Mouse (Mus musculus) megakaryocyte, embryonic 14.5 days (primary cell): Measurements from ENCODE around the gene Ctrc. TPM values are rescaled to one million over a fixed set of nuclear protein-coding genes. Genes with fewer than 3 reads are reported as not detected.

Source experiments
- H3K27me3 ChIP-seq: replicated peaks from 2 replicates; pipeline ENCODE3; 2012; ENCODE audit warnings: inconsistent platforms
- H3K36me3 ChIP-seq: replicated peaks from 2 replicates; pipeline ENCODE3; 2012; ENCODE audit warnings: low read length, inconsistent platforms, mixed read lengths
- H3K4me1 ChIP-seq: 2 replicates; pipeline ENCODE4 v1.6.1; 2012; ENCODE audit warnings: inconsistent platforms
- H3K4me3 ChIP-seq: replicated peaks from 2 replicates; pipeline ENCODE3; 2012; ENCODE audit warnings: moderate library complexity, mild to moderate bottlenecking, inconsistent platforms
- H3K9me3 ChIP-seq: 2 replicates; pipeline ENCODE4 v1.6.1; 2012; ENCODE audit warnings: inconsistent platforms
- FLI1 ChIP-seq: IDR thresholded peaks from 2 replicates; pipeline ENCODE4 v1.6.1; 2012; ENCODE audit warnings: low read length, inconsistent platforms, mixed read lengths
- GATA1 ChIP-seq: IDR thresholded peaks from 3 replicates; pipeline ENCODE4 v1.6.1; 2012; ENCODE audit warnings: mixed read lengths, low read length, inconsistent platforms, borderline replicate concordance
- polyA plus RNA-seq: library from polyadenylated mRNA; stranded (reverse); fragments of >175 nt; gene quantifications from 2 replicates; pipeline ENCODE4 v1.2.3, GENCODE M21; 2012; ENCODE audit warnings: low replicate concordance; ENCODE audit not compliant: insufficient read depth

Gene Ctrc
- not detected in 2 replicates for polyA plus RNA-seq

DNA sequence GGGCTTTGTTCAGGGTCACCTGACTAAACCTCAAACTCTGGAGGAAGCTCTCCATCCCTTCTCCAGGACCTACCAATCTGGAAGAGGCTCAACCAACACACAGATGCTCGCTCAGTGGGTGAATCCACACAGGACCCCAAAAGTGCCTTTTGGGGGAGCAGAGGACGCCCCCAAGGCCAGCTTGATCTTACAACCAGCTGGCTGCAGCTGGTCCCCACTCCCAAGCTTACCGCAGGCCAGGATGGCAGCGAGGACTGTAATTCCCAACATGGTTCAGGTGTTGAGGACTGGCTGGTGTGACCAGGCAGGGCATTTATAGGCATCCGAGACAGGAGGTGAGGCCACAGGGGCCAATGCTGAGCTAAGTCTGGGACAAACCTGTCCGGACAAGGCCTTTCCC is at the start of gene Ctrc:
Gene Ctrc, minus strand, starts transcription at position 361 of the 400 bp plus-strand sequence.
- Histone ChIP-seq H3K36me3 (no peaks in the 10 kb centered on the region), H3K4me1 (peaks cover 3% of the 10 kb centered on the region; the same call in 1 of the 2 replicates), H3K4me3 (no peak within 1 kb of the TSS), H3K27me3 (peaks cover 37% of the 10 kb centered on the region), H3K9me3 (no peaks in the 10 kb centered on the region)
- TF ChIP-seq GATA1 (no peak), FLI1 (no peak)

DNA sequence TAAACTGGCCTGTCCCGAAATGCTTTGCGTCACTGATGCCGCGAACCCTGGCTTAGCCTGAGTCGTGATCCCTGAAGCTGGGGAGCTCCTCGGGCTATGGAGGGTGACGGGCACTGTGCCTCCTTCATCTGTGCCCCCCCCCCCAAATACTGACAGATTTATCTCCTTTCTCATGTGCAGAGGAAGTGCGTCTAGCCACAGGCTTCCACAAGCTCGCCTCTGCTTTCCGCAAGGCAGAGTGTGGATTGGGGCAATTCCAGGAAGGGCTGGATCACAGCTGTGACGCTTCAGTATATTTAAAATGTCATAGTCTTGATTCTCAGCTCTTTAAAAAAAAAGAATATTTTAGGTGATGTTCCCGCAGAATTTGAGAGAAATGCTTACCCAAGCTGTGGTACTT is 49.6 kb upstream of the Ctrc start:
- Histone ChIP-seq H3K36me3 (no peaks in the 10 kb centered on the region), H3K27me3 (peaks cover 89% of the 10 kb centered on the region), H3K4me1 (peaks cover 15% of the 10 kb centered on the region), H3K4me3 (peak overlapping the region; percentile 10), H3K9me3 (no peaks in the 10 kb centered on the region)
- TF ChIP-seq FLI1 (no peak), GATA1 (no peak)

DNA sequence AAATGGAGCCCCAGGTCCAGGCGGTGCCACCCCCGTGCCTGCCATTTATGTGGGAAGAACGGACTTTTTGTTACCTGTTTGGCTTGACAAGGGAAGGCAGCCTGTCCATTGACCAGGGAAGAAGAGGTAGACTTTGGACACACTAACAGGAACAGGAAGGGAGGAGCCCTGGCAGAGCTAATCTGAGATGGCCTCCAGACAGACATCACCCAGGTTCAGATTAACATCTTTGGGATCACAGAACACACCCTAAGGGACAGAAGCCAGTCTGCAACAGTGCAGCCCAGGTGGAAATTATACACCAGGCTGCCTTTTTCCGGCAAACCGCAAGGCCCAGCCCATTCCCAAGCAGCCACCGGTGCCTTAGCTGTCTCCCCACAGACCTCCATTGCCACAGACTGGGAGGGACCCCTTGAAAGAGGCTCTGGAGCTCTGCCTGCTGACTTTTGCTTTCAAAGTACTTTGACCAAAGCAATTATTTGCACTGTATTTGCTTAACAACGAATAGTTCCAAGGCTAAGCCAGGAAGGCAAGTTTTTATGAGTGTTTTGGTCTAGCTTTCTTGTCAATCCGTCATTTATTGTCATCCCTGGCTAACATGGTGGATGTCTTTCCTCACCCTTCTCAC is 47.1 kb upstream of the Ctrc start:
- Histone ChIP-seq H3K9me3 (peaks cover 3% of the 10 kb centered on the region), H3K4me3 (no peak overlapping the region), H3K4me1 (peaks cover 15% of the 10 kb centered on the region), H3K27me3 (peaks cover 76% of the 10 kb centered on the region), H3K36me3 (no peaks in the 10 kb centered on the region)
- no peak for TF ChIP-seq FLI1
- TF ChIP-seq GATA1, result no peak

DNA sequence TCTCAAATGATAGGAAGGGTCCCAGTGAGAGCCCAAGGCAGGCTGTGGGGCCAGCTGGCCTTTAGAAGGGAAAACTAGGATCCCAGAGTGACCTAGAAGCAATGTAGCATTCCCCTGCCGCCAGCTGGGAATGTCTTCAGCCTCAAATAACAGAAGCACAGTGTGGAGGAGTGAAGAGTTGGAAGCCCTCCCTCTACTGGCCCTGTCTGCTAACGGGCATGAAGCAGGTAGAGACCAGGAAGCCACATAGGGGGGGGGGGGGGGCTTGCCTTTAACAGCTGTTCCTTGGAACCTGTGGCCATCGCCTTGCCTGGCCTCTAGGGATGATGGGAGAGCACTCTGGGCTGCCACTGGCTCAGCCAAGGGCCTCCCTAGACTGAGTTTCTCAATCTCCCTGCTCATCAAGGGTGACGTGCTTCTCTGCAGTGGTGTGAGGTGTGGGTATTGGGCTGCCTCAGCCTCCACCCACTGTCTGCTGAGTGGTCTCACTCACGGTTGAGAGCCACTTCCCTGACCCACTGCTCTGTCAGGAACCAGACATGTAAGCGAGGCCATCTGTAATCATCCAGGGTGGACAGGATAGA is 40.3 kb upstream of the Ctrc start:
- no peak for TF ChIP-seq GATA1
- TF ChIP-seq FLI1, result no peak
- H3K27me3 ChIP-seq, result peaks cover 68% of the 10 kb centered on the region

DNA sequence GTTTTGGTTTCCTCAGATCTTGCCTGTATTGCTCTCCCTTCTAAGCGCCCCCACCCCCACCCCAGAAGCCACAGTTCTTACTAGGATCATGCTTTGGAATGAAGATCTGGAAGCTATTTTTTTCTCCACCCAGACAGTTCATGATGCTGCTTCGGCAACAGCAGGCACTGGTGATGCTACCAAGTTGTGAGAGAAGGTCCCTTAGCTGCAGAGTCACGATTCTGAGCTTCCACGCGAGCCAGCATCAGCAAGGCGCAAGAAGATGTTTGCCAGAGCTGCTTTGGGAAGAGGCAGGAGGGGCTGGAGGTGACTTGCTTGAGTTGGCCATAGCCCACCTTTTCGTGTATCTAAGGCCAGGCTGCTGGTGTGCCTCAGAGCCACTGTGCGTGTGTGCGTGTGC is 39.3 kb upstream of the Ctrc start:
- Histone ChIP-seq H3K9me3 (peaks cover 3% of the 10 kb centered on the region), H3K4me1 (peaks cover 25% of the 10 kb centered on the region), H3K36me3 (no peaks in the 10 kb centered on the region), H3K27me3 (peaks cover 67% of the 10 kb centered on the region), H3K4me3 (peak overlapping the region; percentile 17)
- TF ChIP-seq FLI1 (no peak), GATA1 (no peak)

More for the DNA sequence above, 40.3 kb upstream of the Ctrc start:
- Histone ChIP-seq H3K4me1 (peaks cover 25% of the 10 kb centered on the region), H3K4me3 (no peak overlapping the region), H3K36me3 (no peaks in the 10 kb centered on the region), H3K9me3 (peaks cover 3% of the 10 kb centered on the region)

DNA sequence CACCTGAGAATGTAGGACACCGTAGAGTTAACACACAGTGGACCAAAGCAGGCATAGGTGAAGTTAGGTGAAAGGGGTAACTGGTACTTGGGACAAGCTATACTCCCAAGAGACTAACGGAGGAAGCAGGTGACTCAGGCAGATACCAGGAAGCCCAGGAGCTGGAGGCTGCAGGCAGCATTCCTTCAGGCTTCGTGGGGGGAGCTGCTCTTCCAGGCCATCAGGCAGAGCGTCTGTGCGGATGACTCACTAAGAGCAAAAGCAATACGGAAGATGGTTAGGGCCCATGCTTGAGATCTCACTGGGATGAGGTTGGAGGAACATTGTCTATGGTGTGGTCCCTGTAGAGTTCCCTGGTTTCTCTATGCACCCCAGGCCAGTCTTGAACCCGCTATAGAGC is 36.7 kb upstream of the Ctrc start:
- TF ChIP-seq GATA1 (no peak), FLI1 (no peak)
- H3K36me3 ChIP-seq, result no peaks in the 10 kb centered on the region
- H3K4me1 ChIP-seq, result peaks cover 25% of the 10 kb centered on the region
- peaks cover 69% of the 10 kb centered on the region for H3K27me3 ChIP-seq
- no peak overlapping the region for H3K4me3 ChIP-seq
- no peaks in the 10 kb centered on the region for H3K9me3 ChIP-seq

DNA sequence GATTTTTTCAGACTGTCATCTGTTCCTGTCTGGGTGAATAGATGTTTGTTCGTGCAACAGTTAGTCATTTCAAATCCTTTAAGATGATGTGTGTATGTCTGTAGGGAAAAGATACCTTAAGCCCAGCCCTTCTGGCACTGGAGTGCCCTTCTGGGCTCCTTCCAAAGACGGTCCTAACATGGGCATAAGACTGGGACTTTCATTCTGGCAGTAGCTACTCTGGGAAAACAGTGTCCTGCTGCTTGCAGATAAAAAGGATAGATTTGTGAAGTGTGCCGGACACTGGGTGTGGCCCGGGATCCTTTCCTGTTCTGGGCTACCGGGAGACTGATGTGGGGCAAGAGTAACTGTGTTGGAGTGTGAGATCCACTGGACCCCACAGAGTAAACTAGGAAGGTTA is 35.8 kb upstream of the Ctrc start:
- Histone ChIP-seq H3K4me1 (peaks cover 24% of the 10 kb centered on the region), H3K27me3 (peaks cover 71% of the 10 kb centered on the region), H3K4me3 (no peak overlapping the region), H3K36me3 (no peaks in the 10 kb centered on the region), H3K9me3 (no peaks in the 10 kb centered on the region)
- TF ChIP-seq GATA1, result no peak
- TF ChIP-seq FLI1, result no peak

DNA sequence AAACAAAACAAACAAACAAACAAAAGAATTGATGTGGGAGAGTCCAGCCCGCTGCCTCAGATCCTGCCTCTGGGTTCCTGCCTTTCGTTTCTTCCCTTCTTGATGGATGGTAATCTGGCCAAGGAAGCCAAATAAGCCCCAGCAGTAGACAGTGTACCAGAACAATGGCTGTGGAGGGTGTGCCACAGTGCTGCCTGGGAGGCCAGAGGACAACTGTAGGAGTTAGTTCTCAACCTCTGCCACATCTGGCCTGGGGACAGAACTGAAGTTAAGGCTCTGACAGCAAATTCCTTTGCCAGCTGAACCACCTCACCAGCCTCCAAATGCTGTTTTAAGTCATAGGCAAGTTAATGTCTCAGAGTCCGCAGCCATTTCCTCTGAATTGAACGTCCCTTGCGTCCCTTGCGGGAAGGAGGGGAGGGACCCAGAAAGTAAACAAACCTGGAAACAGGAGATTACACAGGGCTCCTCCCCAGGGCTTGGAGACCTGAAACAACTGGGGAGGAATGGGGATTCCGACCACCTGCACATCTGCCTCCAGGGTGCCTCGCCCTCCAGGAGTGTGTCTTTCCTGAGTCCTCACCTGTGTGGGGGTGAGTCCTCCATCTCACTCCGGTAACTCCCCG is 35.2 kb upstream of the Ctrc start:
- Histone ChIP-seq H3K4me1 (peaks cover 19% of the 10 kb centered on the region), H3K9me3 (no peaks in the 10 kb centered on the region), H3K27me3 (peaks cover 69% of the 10 kb centered on the region), H3K36me3 (no peaks in the 10 kb centered on the region), H3K4me3 (no peak overlapping the region)
- TF ChIP-seq FLI1 (no peak), GATA1 (no peak)

DNA sequence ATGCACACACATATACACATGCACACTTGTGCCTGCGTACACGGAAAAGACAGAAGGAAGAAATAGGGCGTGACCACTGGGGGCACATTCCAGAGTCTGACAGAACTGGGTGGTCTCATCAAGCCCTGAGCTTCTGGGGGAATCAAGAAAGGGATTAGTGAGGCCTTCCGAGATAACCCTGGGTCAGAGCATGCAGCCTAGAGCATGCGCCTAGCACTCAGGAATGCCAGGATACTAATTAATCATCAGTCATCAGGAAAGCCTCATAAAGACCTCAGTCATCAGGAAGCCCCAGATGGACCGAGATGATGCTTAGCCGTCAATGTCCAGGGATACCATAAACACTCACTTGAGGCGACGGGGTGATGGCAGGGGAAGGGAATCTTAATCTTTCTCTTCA is 33.7 kb upstream of the Ctrc start:
- no peaks in the 10 kb centered on the region for H3K9me3 ChIP-seq
- H3K27me3 ChIP-seq, result peaks cover 67% of the 10 kb centered on the region
- H3K4me1 ChIP-seq, result peaks cover 16% of the 10 kb centered on the region

DNA sequence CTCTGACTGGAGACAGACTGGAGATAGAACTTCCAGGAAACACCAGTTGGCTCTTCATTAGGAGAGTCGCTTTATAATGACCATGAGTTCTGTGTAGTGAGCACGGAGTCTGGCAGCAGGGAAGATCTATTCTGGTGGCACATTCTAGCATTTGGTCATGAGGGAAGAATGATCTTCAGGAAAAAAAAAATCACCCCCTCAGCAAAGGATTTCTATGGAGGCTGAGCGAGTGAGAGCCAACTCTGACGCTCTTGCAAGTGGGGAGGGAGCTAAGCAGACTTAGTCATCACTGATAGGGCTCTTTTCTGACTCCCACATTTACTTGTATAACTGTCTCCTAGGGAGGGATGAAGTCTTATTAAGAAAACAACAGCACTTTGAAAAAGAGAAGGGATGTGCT is 32.9 kb upstream of the Ctrc start:
- TF ChIP-seq FLI1, result no peak
- TF ChIP-seq GATA1, result no peak
- peaks cover 65% of the 10 kb centered on the region for H3K27me3 ChIP-seq
- no peaks in the 10 kb centered on the region for H3K36me3 ChIP-seq
- H3K9me3 ChIP-seq, result no peaks in the 10 kb centered on the region
- H3K4me1 ChIP-seq, result peaks cover 16% of the 10 kb centered on the region
- H3K4me3 ChIP-seq, result no peak overlapping the region

More for the DNA sequence above, 33.7 kb upstream of the Ctrc start:
- TF ChIP-seq GATA1 (no peak), FLI1 (no peak)
- no peak overlapping the region for H3K4me3 ChIP-seq
- H3K36me3 ChIP-seq, result no peaks in the 10 kb centered on the region
